Mouse (Mus musculus) stomach, embryonic 14.5 days (tissue): Measurements from ENCODE around the gene Tom1l2. TPM values are rescaled to one million over a fixed set of nuclear protein-coding genes. Genes with fewer than 3 reads are reported as not detected.

Source experiments
- ATAC-seq: fragments of 200-750 bp; cut with Nextera tagmentation; 2 replicates; pipeline ENCODE4 v1.8.0; 2017; ENCODE audit warnings: low read depth, moderate TSS enrichment; ENCODE audit not compliant: insufficient number of reproducible peaks, insufficient read depth, low FRiP score
- H3K27ac ChIP-seq: fragments of 300-500 bp; sonication (generic); 2 replicates; pipeline ENCODE4 v1.5.1; 2014; ENCODE audit warnings: mild to moderate bottlenecking, low read length, moderate library complexity, mixed read lengths
- H3K27me3 ChIP-seq: fragments of 300-500 bp; sonication (generic); 2 replicates; pipeline ENCODE4 v1.6.1; 2014; ENCODE audit warnings: low read length, control low read depth, mixed read lengths; ENCODE audit not compliant: control insufficient read depth, insufficient read depth
- H3K36me3 ChIP-seq: fragments of 300-500 bp; sonication (generic); 2 replicates; pipeline ENCODE4 v1.6.1; 2014; ENCODE audit warnings: mild to moderate bottlenecking, control low read depth, low read length, moderate library complexity, mixed read lengths; ENCODE audit not compliant: control insufficient read depth, insufficient read depth
- H3K4me1 ChIP-seq: fragments of 300-500 bp; sonication (generic); 2 replicates; pipeline ENCODE4 v1.6.1; 2014; ENCODE audit warnings: low read length, control low read depth, mixed read lengths; ENCODE audit not compliant: control insufficient read depth, insufficient read depth
- H3K4me2 ChIP-seq: fragments of 300-500 bp; sonication (generic); replicated peaks from 2 replicates; pipeline ENCODE4 v1.6.1; 2014; ENCODE audit warnings: low read depth, low read length, control low read depth
- H3K4me3 ChIP-seq: fragments of 300-500 bp; sonication (generic); 2 replicates; pipeline ENCODE4 v1.5.1; 2014; ENCODE audit warnings: low read depth, low read length, control low read depth
- H3K9ac ChIP-seq: fragments of 300-500 bp; sonication (generic); replicated peaks from 2 replicates; pipeline ENCODE4 v1.6.1; 2014; ENCODE audit warnings: low read depth, mild to moderate bottlenecking, control low read depth, low read length, moderate library complexity, mixed read lengths
- H3K9me3 ChIP-seq: fragments of 300-500 bp; sonication (generic); 2 replicates; pipeline ENCODE4 v1.6.1; 2016; ENCODE audit warnings: low read depth, low read length, control low read depth; ENCODE audit not compliant: control insufficient read depth
- WGBS: fragments of 180-500 bp; shearing (Covaris S2); extraction: QIAGEN DNeasy Blood & Tissue Kit; methylation state at CpG from one replicate; pipeline ENCODE4 v1.1.7; 2014; 5-methylcytosine and 5-hydroxymethylcytosine counted together
- polyA plus RNA-seq: library from polyadenylated mRNA; unstranded; fragments of >200 nt; fragmentation: Nextera tagmentation; extraction: Ambion mirVana; gene quantifications from 2 replicates; pipeline ENCODE4 v1.2.1, GENCODE M21; 2014

The Tom1l2 gene
- polyA plus RNA-seq, 1 experiment from 2014 or later: 22.2 TPM

- no peak for ATAC-seq
- H3K27ac ChIP-seq: no peak overlapping the region
- 33% methylated on average over 5 of the region's 5 CpGs for WGBS
Measured at GRCm38 (mm10) chr11:60277771-60278170, 74.9 kb downstream of the Tom1l2 start.

GRCm38 (mm10) chr11:60277164-60277740, 75.5 kb downstream of the Tom1l2 start:
- no peak for ATAC-seq
- Histone ChIP-seq H3K9ac (no peak overlapping the region), H3K4me2 (no peak overlapping the region)

More at GRCm38 (mm10) chr11:60277771-60278170, 74.9 kb downstream of the Tom1l2 start:
- Histone ChIP-seq H3K4me1 (peaks cover 37% of the 10 kb centered on the region), H3K4me2 (no peak overlapping the region), H3K27me3 (no peaks in the 10 kb centered on the region), H3K9me3 (no peaks in the 10 kb centered on the region), H3K4me3 (no peak overlapping the region), H3K36me3 (no peaks in the 10 kb centered on the region; the same call in 1 of the 2 replicates), H3K9ac (no peak overlapping the region)

DNA sequence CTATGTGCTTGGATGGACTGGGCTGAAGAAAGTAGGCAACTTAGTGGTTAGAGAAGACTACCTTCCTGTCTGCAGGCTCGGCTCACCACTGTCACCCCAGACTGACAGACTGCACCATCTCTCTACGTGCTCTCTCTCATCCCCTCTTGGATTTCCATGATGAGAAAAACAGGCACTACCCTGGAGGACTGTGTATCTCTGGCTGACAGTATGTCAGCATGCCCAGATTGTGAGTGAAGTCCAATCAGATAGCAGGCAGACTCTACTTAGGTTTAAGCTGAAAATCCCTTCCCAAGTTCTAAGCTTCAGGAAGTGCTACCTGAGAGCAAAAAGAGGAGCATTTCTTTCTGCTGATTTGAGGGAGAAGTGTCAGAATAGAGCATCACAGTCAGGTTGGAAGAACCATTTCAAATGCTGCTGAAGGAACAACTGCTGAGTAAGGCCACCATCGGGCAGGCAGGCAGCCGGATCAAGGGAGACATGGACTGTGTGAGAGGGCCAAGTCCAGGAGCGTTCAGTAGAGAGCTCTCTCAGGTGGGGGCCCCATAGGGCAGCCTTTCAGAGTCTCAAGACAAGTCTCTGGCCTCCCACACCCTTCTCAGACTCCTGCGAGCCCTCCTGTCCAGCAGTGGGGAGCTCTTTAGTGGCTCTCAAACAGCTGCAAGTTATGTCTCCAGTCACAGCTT, 76.2 kb downstream of the Tom1l2 start:
- H3K9me3 ChIP-seq: no peaks in the 10 kb centered on the region
- no peak overlapping the region for H3K4me2 ChIP-seq
- H3K36me3 ChIP-seq: no peaks in the 10 kb centered on the region; the same call in 1 of the 2 replicates
- H3K4me3 ChIP-seq: no peak overlapping the region
- no peak for ATAC-seq
- no peak overlapping the region for H3K9ac ChIP-seq
- 86% methylated on average over 6 of the region's 6 CpGs for WGBS
- H3K27me3 ChIP-seq: no peaks in the 10 kb centered on the region
- peaks cover 37% of the 10 kb centered on the region for H3K4me1 ChIP-seq
- no peak overlapping the region; the same call in 1 of the 2 replicates for H3K27ac ChIP-seq

More at GRCm38 (mm10) chr11:60277164-60277740, 75.5 kb downstream of the Tom1l2 start:
- Histone ChIP-seq H3K27ac (peak overlapping the region; percentile 48; the same call in 1 of the 2 replicates), H3K9me3 (no peaks in the 10 kb centered on the region), H3K27me3 (no peaks in the 10 kb centered on the region), H3K36me3 (no peaks in the 10 kb centered on the region; the same call in 1 of the 2 replicates), H3K4me1 (peaks cover 37% of the 10 kb centered on the region), H3K4me3 (no peak overlapping the region)
- 57% methylated on average over 8 of the region's 8 CpGs for WGBS

GRCm38 (mm10) chr11:60273273-60273805, 79.4 kb downstream of the Tom1l2 start:
- 41% methylated on average over 5 of the region's 5 CpGs for WGBS
- Histone ChIP-seq H3K4me2 (no peak overlapping the region; the same call in 1 of the 2 replicates), H3K9me3 (no peaks in the 10 kb centered on the region), H3K36me3 (peaks cover 4% of the 10 kb centered on the region; the same call in 1 of the 2 replicates), H3K9ac (no peak overlapping the region; the same call in 1 of the 2 replicates), H3K27me3 (no peaks in the 10 kb centered on the region), H3K4me1 (peaks cover 25% of the 10 kb centered on the region), H3K4me3 (no peak overlapping the region), H3K27ac (peak overlapping the region; percentile 53)
- peak; percentile 23; the same call in 1 of the 2 replicates for ATAC-seq

- Histone ChIP-seq H3K4me2 (no peak overlapping the region), H3K27me3 (no peaks in the 10 kb centered on the region), H3K9ac (no peak overlapping the region), H3K4me3 (no peak overlapping the region), H3K4me1 (peaks cover 8% of the 10 kb centered on the region), H3K27ac (no peak overlapping the region), H3K9me3 (no peaks in the 10 kb centered on the region), H3K36me3 (peaks cover 4% of the 10 kb centered on the region; the same call in 1 of the 2 replicates)
- WGBS: 52% methylated on average over 3 of the region's 3 CpGs
- ATAC-seq: no peak
Measured at GRCm38 (mm10) chr11:60268563-60268962, 84.1 kb downstream of the Tom1l2 start.

- no peak overlapping the region for H3K9ac ChIP-seq
- WGBS: 86% methylated on average over 4 of the region's 4 CpGs
Measured at GRCm38 (mm10) chr11:60265271-60265985, 87.3 kb downstream of the Tom1l2 start.

DNA sequence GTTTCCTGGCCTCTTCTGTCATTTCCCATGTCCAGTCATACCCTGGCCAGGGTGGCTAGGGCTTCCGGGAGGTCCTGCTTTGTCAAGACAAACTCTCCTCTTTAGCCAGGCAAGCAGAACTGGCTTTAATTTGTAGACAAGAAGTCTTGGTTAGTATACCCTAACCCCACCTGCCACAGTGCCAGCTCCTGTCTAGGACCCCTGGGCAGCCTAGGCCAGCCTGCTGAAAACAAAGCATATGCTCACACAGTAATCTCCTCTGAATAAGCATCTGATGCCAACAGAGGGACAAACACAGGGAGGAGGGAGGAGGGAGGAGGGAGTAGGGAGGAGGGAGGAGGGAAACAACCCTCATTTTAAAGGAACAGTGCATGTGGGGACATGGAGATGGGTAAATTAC, 88.1 kb downstream of the Tom1l2 start:
- Histone ChIP-seq H3K36me3 (no peaks in the 10 kb centered on the region), H3K9me3 (no peaks in the 10 kb centered on the region), H3K27ac (no peak overlapping the region), H3K27me3 (no peaks in the 10 kb centered on the region), H3K4me1 (no peaks in the 10 kb centered on the region), H3K9ac (no peak overlapping the region), H3K4me2 (no peak overlapping the region), H3K4me3 (no peak overlapping the region)
- no peak for ATAC-seq
- WGBS: 87% methylated on average over 1 of the region's 1 CpGs

More at GRCm38 (mm10) chr11:60265271-60265985, 87.3 kb downstream of the Tom1l2 start:
- Histone ChIP-seq H3K27me3 (no peaks in the 10 kb centered on the region), H3K4me3 (no peak overlapping the region), H3K4me1 (no peaks in the 10 kb centered on the region), H3K36me3 (peaks cover 4% of the 10 kb centered on the region; the same call in 1 of the 2 replicates), H3K4me2 (no peak overlapping the region), H3K27ac (no peak overlapping the region), H3K9me3 (no peaks in the 10 kb centered on the region)
- no peak for ATAC-seq

DNA sequence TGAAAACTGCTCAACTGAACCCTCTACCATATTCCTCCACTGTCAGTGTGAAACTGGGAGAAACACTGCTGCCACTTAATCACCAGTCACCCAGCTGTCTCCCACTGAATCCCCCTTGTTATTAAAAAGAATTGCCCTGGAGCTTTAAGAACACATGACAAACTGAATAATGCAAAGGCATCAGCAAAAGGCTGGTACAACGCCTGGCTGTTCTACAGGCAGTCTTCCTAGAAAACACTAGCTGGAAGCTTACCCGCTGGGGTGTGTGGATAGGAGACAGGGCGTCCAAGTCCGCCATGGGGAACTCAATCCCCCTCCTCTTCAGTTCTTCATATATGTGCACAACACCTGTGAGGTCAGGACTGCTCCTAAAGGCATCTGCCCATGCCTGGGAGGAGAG, 90.3 kb downstream of the Tom1l2 start:
- Histone ChIP-seq H3K4me1 (no peaks in the 10 kb centered on the region), H3K36me3 (peaks cover 4% of the 10 kb centered on the region; the same call in 1 of the 2 replicates), H3K27ac (no peak overlapping the region), H3K4me3 (no peak overlapping the region), H3K9me3 (no peaks in the 10 kb centered on the region), H3K9ac (no peak overlapping the region), H3K4me2 (no peak overlapping the region), H3K27me3 (no peaks in the 10 kb centered on the region)
- no peak for ATAC-seq
- 79% methylated on average over 4 of the region's 4 CpGs for WGBS
